Mouse (Mus musculus) midbrain, embryonic 16.5 days (tissue): ENCODE data around the gene Hoxa3. TPM values are rescaled to one million over a fixed set of nuclear protein-coding genes. Genes with fewer than 3 reads are reported as not detected.

Source experiments
- ATAC-seq: fragments of 200-750 bp; cut with Nextera tagmentation; 2 replicates; pipeline ENCODE4 v1.8.0; 2017; ENCODE audit warnings: moderate TSS enrichment
- H3K27ac ChIP-seq: fragments of 300-500 bp; sonication (generic); 2 replicates; pipeline ENCODE4 v1.5.1; 2014; ENCODE audit warnings: mild to moderate bottlenecking, low read length, mixed read lengths
- H3K27me3 ChIP-seq: fragments of 300-500 bp; sonication (generic); 2 replicates; pipeline ENCODE4 v1.6.1; 2014; ENCODE audit warnings: low read depth, low read length, mixed read lengths; ENCODE audit not compliant: control insufficient read depth, insufficient read depth
- H3K36me3 ChIP-seq: fragments of 300-500 bp; sonication (generic); 2 replicates; pipeline ENCODE4 v1.6.1; 2014; ENCODE audit warnings: mild to moderate bottlenecking, low read length, moderate library complexity, mixed read lengths; ENCODE audit not compliant: control insufficient read depth, insufficient read depth
- H3K4me1 ChIP-seq: fragments of 300-500 bp; sonication (generic); 2 replicates; pipeline ENCODE4 v1.6.1; 2014; ENCODE audit warnings: mild to moderate bottlenecking, low read length, mixed read lengths; ENCODE audit not compliant: control insufficient read depth, insufficient read depth
- H3K4me2 ChIP-seq: fragments of 300-500 bp; sonication (generic); 2 replicates; pipeline ENCODE4 v1.6.1; 2014; ENCODE audit warnings: mild to moderate bottlenecking, low read length, mixed read lengths
- H3K4me3 ChIP-seq: fragments of 300-500 bp; sonication (generic); 2 replicates; pipeline ENCODE4 v1.5.1; 2014; ENCODE audit warnings: low read depth, mild to moderate bottlenecking, low read length, moderate library complexity, mixed read lengths
- H3K9ac ChIP-seq: fragments of 300-500 bp; sonication (generic); 2 replicates; pipeline ENCODE4 v1.6.1; 2014; ENCODE audit warnings: low read depth, low read length, mixed read lengths
- H3K9me3 ChIP-seq: fragments of 300-500 bp; sonication (generic); replicated peaks from 2 replicates; pipeline ENCODE4 v1.6.1; 2014; ENCODE audit warnings: mild to moderate bottlenecking, low read length, mixed read lengths; ENCODE audit not compliant: control insufficient read depth, poor library complexity, severe bottlenecking
- WGBS: fragments of 180-500 bp; shearing (Covaris S2); extraction: QIAGEN DNeasy Blood & Tissue Kit; methylation state at CpG from one replicate; pipeline ENCODE4 v1.1.7; 2014; 5-methylcytosine and 5-hydroxymethylcytosine counted together
- polyA plus RNA-seq: library from polyadenylated mRNA; unstranded; fragments of >200 nt; fragmentation: Nextera tagmentation; extraction: Ambion mirVana; gene quantifications from 2 replicates; pipeline ENCODE4 v1.2.1, GENCODE M21; 2015

Hoxa3 gene
- polyA plus RNA-seq, 1 experiment from 2014 or later, result not detected

- no peak overlapping the region for H3K27ac ChIP-seq
- whole genome bisulfite sequencing, result 1% methylated on average over 23 of the region's 23 CpGs
- H3K4me2 ChIP-seq, result no peak overlapping the region
- peaks cover 4% of the 10 kb centered on the region; the same call in 1 of the 2 replicates for H3K9me3 ChIP-seq
- no peaks in the 10 kb centered on the region for H3K36me3 ChIP-seq
- ATAC-seq, result no peak
- no peak overlapping the region for H3K4me3 ChIP-seq
- H3K4me1 ChIP-seq, result no peaks in the 10 kb centered on the region
- no peak overlapping the region for H3K9ac ChIP-seq
- H3K27me3 ChIP-seq, result peaks cover 92% of the 10 kb centered on the region
Observed at GRCm38 (mm10) chr6:52247766-52248637, 34.9 kb upstream of the Hoxa3 start.

- no peak overlapping the region for H3K4me3 ChIP-seq
- ATAC-seq, result no peak
- no peaks in the 10 kb centered on the region for H3K36me3 ChIP-seq
- no peak overlapping the region for H3K4me2 ChIP-seq
- peaks cover 91% of the 10 kb centered on the region for H3K27me3 ChIP-seq
- peaks cover 4% of the 10 kb centered on the region; the same call in 1 of the 2 replicates for H3K9me3 ChIP-seq
- H3K4me1 ChIP-seq, result no peaks in the 10 kb centered on the region
- no peak overlapping the region for H3K27ac ChIP-seq
- H3K9ac ChIP-seq, result no peak overlapping the region
- WGBS, result 6% methylated on average over 3 of the region's 3 CpGs
Observed at GRCm38 (mm10) chr6:52246916-52247315, 33.8 kb upstream of the Hoxa3 start.

DNA sequence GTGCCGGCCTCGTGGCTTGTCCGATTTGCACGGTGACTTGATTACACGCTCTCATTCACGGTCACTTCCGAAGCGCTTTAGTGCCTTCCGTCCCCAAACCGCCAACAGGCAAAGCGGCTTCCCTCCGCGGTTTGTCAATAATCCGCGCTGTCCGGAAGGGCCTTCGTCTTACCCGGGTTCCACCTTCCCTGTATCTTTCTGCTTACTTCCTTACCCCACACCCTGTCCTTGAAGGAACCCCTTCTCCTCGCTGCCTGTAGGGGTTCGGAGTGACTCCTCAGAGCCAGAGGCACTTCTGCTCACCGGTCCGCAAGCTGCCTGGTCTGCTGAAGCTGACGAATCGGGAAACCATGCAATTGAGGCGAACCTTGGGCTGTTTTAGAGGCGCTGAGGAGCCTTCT lies 33.3 kb upstream of the Hoxa3 start:
- Histone ChIP-seq H3K27ac (no peak overlapping the region), H3K9me3 (peaks cover 4% of the 10 kb centered on the region; the same call in 1 of the 2 replicates), H3K4me3 (no peak overlapping the region), H3K27me3 (peaks cover 91% of the 10 kb centered on the region), H3K4me2 (no peak overlapping the region), H3K9ac (no peak overlapping the region), H3K4me1 (no peaks in the 10 kb centered on the region), H3K36me3 (no peaks in the 10 kb centered on the region)
- under 1% methylated on average over 26 of the region's 26 CpGs for WGBS
- no peak for ATAC-seq

DNA sequence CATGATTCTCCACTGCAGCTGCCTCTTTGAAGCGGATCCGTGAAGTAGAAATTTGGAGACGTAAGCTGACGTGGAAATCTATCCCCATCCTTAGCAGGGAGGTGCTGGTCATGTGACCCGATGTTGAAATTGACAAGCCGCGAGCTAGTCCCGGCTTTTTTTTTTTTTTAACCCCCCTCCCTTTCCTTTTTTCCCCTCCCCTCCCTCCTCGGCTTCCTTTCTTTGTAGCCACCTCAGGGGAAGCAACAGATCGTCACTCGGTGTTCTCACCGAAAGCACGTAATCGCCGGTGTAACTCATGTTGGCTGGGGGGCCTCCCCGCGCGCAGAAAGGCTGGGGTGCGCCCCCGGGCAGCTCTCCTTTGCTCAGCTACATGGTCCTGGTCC lies 32.6 kb upstream of the Hoxa3 start, which contains the start of gene Hoxa11:
Hoxa11 (minus strand) TSS at position 54 of the 386 bp plus-strand sequence.
- 2% methylated on average over 20 of the region's 20 CpGs for WGBS
- H3K9me3 ChIP-seq, result peaks cover 4% of the 10 kb centered on the region; the same call in 1 of the 2 replicates
- H3K27ac ChIP-seq, result no peak within 1 kb of the TSS
- H3K4me2 ChIP-seq, result no peak within 1 kb of the TSS
- H3K9ac ChIP-seq, result no peak within 1 kb of the TSS
- H3K27me3 ChIP-seq, result peaks cover 91% of the 10 kb centered on the region
- no peak for ATAC-seq
- no peak within 1 kb of the TSS for H3K4me3 ChIP-seq
- no peaks in the 10 kb centered on the region for H3K4me1 ChIP-seq
- no peaks in the 10 kb centered on the region for H3K36me3 ChIP-seq

DNA sequence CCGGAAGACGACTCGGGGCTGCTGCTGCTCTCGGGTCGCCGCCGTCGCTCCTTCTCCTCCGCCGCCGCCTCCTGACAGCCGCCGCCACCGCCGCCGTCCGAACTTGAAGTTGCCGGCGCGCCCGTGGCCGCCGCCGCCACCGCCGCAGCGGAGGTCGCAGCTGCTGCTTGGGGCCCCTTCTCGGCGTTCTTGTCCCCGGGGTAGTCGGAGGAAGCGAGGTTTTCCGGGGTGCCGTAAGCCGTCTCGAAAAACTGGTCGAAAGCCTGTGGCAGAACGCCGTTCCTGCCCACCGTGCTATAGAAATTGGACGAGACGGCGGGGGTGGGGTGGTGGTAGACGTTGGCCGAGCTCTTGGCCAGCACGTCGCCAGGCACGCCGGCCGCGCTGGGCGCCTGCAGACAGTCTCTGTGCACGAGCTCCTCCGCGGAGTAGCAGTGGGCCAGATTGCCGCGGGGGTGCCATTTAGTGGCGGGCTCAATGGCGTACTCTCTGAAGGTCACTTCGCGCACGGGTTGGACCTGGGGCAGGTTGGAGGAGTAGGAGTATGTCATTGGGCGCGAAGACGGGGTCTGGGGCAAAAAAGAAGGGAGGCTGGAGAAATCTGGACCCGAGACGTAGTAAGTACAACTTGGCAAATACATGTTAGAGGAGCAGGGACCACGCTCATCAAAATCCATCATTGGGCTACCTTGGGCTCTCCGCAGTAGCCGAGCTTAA lies 32.1 kb upstream of the Hoxa3 start:
- no peak overlapping the region for H3K9ac ChIP-seq
- H3K36me3 ChIP-seq, result no peaks in the 10 kb centered on the region
- no peak for ATAC-seq
- 1% methylated on average over 70 of the region's 71 CpGs for WGBS
- H3K4me2 ChIP-seq, result no peak overlapping the region
- peaks cover 4% of the 10 kb centered on the region; the same call in 1 of the 2 replicates for H3K9me3 ChIP-seq
- H3K4me1 ChIP-seq, result no peaks in the 10 kb centered on the region
- H3K27me3 ChIP-seq, result peaks cover 91% of the 10 kb centered on the region
- H3K27ac ChIP-seq, result no peak overlapping the region
- H3K4me3 ChIP-seq, result no peak overlapping the region

DNA sequence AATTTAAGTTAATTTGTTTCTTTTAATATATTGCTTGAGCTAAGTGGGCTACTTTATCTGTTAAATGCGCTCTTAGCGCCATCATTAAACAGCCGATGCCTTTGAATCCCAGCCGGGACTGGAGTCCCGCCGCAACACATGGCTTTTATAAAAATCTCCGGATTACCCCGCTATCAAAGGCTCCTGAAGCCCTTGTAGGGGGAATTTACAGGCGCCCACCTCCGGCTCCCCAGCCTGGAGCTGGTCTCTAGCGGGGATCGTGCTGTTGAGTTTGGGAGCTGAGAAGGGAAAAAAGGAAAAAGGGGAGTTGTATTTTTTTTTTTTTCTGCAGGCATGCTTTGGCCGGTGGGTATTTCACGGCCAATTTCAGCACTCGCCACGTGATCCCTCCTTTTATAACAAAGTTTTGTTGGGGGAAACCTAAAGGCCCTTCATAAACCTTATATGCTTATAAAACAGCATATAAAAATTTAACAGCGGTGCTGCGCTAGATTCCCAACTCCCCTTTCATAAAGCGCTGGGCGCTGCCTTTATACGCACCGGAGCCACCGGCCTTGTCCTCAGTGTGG lies 31.4 kb upstream of the Hoxa3 start:
- no peaks in the 10 kb centered on the region for H3K36me3 ChIP-seq
- H3K9me3 ChIP-seq, result peaks cover 4% of the 10 kb centered on the region; the same call in 1 of the 2 replicates
- no peak overlapping the region for H3K27ac ChIP-seq
- no peak overlapping the region for H3K9ac ChIP-seq
- WGBS, result 2% methylated on average over 23 of the region's 23 CpGs
- H3K4me2 ChIP-seq, result no peak overlapping the region
- H3K4me3 ChIP-seq, result no peak overlapping the region
- no peak for ATAC-seq
- peaks cover 91% of the 10 kb centered on the region for H3K27me3 ChIP-seq
- no peaks in the 10 kb centered on the region for H3K4me1 ChIP-seq

DNA sequence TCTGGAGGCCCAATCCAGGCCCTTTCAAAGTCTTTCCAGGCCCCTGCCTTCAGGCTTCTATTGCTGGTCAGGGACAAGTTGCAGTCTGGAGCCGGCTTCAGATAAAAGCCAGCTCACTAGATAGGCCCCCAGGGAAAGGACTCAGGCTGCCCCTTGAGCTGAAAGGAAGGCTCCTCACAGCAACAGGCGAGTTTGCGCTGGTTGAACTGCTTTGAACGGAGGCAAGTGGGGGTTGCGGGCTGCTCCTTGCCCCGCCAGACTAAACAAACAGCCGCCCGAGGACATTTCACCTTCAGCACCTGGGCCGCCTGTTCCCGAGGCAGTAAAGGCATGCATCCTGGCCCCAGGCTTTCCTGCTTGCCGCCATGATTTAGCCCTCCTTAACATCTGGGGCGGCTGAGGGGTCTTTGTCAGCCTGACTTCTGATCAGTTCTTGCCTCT lies 30.6 kb upstream of the Hoxa3 start:
- no peaks in the 10 kb centered on the region for H3K36me3 ChIP-seq
- H3K4me1 ChIP-seq, result no peaks in the 10 kb centered on the region
- no peak overlapping the region for H3K4me2 ChIP-seq
- H3K9ac ChIP-seq, result no peak overlapping the region
- under 1% methylated on average over 12 of the region's 12 CpGs for WGBS
- peaks cover 4% of the 10 kb centered on the region; the same call in 1 of the 2 replicates for H3K9me3 ChIP-seq
- H3K4me3 ChIP-seq, result no peak overlapping the region
- ATAC-seq, result no peak
- H3K27me3 ChIP-seq, result peaks cover 87% of the 10 kb centered on the region
- H3K27ac ChIP-seq, result no peak overlapping the region

DNA sequence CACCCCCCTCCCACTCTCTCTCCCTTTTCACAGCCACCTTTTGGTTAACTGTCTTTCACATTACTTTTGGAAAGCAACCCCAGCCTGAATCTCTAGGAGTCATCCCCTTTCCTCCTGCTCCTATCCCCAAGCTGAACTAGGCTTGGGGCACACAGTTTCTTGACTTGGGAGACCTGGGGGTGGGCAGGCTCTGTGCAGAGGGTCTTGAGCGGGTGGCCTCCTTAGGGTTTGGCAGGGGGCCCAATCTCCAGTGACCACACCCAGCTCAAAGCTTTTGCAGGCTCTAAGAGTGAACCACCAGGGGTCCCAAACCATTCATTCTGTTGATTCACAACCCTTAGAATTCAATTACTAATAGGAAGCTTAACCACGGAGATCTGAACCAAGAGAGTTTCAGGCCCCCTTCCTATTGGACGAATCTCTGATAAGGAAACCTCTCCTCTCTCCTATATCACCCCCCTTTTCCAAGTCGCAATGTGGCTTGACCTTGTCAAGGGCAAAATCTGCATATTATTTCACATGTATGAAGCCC lies 29.7 kb upstream of the Hoxa3 start:
- peaks cover 83% of the 10 kb centered on the region for H3K27me3 ChIP-seq
- 6% methylated on average over 4 of the region's 4 CpGs for WGBS
- no peak overlapping the region for H3K4me2 ChIP-seq
- peaks cover 4% of the 10 kb centered on the region; the same call in 1 of the 2 replicates for H3K9me3 ChIP-seq
- no peaks in the 10 kb centered on the region for H3K36me3 ChIP-seq
- H3K27ac ChIP-seq, result no peak overlapping the region
- ATAC-seq, result no peak
- H3K4me3 ChIP-seq, result no peak overlapping the region
- no peak overlapping the region for H3K9ac ChIP-seq
- H3K4me1 ChIP-seq, result no peaks in the 10 kb centered on the region
